Mouse (Mus musculus): ENCODE measurements around the gene Alx3.

DNA sequence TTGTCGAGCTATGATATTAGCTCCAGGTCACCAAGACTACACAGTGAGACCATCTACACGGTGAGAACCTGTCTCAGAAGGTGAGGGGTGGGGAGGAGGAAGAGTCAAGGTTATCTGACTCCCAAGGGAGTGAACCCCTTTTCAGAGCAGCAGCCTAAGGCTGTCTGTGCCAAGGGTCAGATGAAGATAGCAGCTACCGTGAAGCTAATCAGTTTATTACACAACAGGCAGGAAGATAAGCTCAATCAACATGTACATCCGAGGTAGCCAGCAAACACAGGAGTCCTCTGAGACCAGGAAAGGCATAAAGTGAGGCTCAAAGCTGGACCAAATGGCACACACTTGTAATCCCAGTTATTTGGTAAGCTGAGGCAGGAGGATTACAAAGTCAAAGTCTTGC, 14.0 kb downstream of the Alx3 start:
- no peak for TF ChIP-seq CTCF (IDR thresholded peaks at IDR 0.05; ENCODE audit: control insufficient read depth, insufficient read depth, insufficient replicate concordance, low read depth, low read length)
- no peak for TF ChIP-seq POLR2A (IDR thresholded peaks at IDR 0.05; ENCODE audit: control insufficient read depth, low read depth, low read length)
